Mouse (Mus musculus) C2C12 (cell line): ENCODE measurements around the gene Bbof1.

Experiments
- CEBPB ChIP-seq: IDR thresholded peaks from one replicate; pipeline ENCODE4 v1.6.1; 2011; ENCODE audit warnings: low read depth, mild to moderate bottlenecking, control low read depth, moderate library complexity
- CTCF ChIP-seq: IDR thresholded peaks from one replicate; pipeline ENCODE4 v1.5.1; 2011; ENCODE audit not compliant: control insufficient read depth, insufficient read depth, insufficient read length
- FOSL1 ChIP-seq: IDR thresholded peaks from one replicate; pipeline ENCODE4 v1.8.0; 2011; ENCODE audit warnings: mild to moderate bottlenecking, low read length; ENCODE audit not compliant: poor library complexity, insufficient read depth, severe bottlenecking
- MAX ChIP-seq: IDR thresholded peaks from one replicate; pipeline ENCODE4 v1.6.1; 2011; ENCODE audit warnings: mild to moderate bottlenecking, control low read depth
- MYOD1 ChIP-seq: IDR thresholded peaks from one replicate; pipeline ENCODE4 v1.6.1; 2011; ENCODE audit warnings: low read depth; ENCODE audit not compliant: control insufficient read depth, insufficient read length
- MYOG ChIP-seq: IDR thresholded peaks from one replicate; pipeline ENCODE4 v1.6.1; 2011; ENCODE audit not compliant: control insufficient read depth, insufficient read length; ENCODE audit errors: extremely low read depth
- USF1 ChIP-seq: IDR thresholded peaks from one replicate; pipeline ENCODE4 v1.6.1; 2011; ENCODE audit warnings: low read depth, mild to moderate bottlenecking, control low read depth, moderate library complexity

DNA sequence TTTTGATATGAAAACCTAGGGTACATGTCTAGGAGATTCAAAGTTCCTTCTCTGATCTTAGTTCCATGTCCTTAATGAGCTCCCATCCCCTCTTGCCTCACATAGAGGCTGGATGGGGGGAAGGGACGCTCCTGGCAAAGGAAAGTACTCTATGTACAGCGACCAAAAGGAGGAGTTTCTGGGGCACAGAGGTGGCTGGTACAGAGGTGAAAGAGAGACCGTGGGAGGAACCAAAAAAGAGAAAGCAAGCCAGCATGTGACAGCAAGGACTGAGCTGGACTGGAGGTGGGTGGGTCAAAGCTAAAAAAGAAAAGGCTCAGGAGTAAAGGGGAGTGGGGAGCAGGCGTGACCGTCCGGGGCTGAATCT, 41.5 kb downstream of the Bbof1 start:
- TF ChIP-seq MYOD1 (no peak), USF1 (no peak), CTCF (no peak), MAX (no peak), MYOG (no peak), CEBPB (no peak), FOSL1 (no peak)
